Mouse (Mus musculus): ENCODE measurements around the gene Tnfrsf18.
A peak's percentile ranks its signal among the peaks of the same experiment; 100 is the strongest.

The Tnfrsf18 gene

DNA sequence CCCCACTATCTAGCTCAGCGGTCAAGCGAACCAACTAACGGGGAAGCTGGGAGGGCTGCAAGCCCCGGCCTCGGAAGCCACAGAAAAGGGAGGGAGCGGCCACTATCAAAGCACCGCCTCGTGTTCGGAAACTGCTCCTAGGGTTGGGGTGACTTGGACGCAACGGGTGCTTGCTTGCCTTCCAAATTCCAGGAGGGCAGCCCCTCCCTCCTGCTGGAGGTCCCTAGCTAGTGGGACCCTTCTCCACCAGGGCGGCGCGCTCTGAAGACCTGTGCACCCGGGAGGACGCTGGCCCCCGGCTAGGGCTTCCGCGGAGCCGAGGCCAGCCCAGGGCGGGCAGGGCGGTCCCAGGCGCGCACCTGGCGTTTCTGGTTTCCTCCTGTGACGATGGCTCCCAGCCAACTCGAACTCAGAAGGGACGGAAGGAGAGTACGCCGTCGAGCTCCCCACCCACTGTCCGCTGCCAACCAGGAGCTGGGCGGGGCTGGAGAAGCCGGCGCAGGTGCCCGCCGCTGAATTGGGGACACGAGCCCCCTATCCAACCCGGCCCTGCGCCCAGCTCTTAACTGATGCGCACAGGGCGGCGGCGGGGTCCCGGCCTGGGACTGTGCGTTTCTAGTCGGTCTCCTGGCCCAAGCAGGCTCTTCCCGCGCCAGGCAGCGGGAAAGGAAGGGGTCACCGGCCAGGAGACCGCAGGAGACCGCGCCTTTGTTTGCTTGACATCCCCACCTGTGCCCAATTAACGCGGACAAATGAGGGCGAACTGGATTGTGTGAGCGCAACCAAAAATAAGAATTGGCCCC, 51.7 kb downstream of the Tnfrsf18 start:
- peak; percentile 77 to 82 for DNase-seq
